Mouse (Mus musculus): Measurements from ENCODE around the gene Siae.

DNA sequence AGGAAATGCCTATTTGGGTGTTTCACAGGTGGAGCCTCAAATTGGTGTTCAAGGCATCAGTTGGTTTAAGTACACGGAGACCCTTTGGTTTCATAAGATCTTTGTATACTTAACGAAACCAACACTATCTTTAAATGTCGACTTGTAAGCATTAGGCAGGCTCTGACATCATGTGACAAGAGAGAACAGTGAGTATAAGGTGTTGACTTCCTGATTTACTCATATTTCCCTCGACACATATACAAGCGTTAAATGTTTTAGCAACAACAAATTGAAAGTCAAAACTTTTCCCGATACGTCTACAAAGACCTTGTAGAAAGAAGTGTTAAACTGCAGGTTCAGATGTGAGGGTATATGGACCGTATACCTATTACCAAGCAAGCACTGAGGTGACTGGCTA, 100.5 kb downstream of the Siae start:
- TF ChIP-seq CTCF (IDR thresholded peaks at IDR 0.05; ENCODE audit: extremely low read depth, insufficient read length, insufficient replicate concordance, low read depth, low read length) (no peak), POLR2A (IDR thresholded peaks at IDR 0.05; ENCODE audit: low read depth, low read length) (no peak)
